Mouse (Mus musculus) layer of hippocampus, postnatal 10 days (tissue): ENCODE measurements around the gene 1810024B03Rik. TPM values are rescaled to one million over a fixed set of nuclear protein-coding genes. Genes with fewer than 3 reads are reported as not detected.

ENCODE experiments used
- DNase-seq, 2 experiments: peaks; one replicate each; pipeline ENCODE4 v3.0.0; 2021; ENCODE audit warnings: low spot score in 2 of 2
- total RNA-seq, 2 experiments: library from RNA; stranded (reverse); gene quantifications; 2 replicates each; pipeline ENCODE4 v1.2.3; 2021

Gene 1810024B03Rik
- total RNA-seq, 2 experiments from 2014 or later = 0.31 to 0.53 TPM

- DNase-seq = peak; percentile 73 to 78
These were observed 25.3 kb downstream of the 1810024B03Rik start for GRCm38 (mm10) chr2:127182598-127183381.

GRCm38 (mm10) chr2:127166261-127166660, 41.8 kb downstream of the 1810024B03Rik start:
- peak in 1 of 2 experiments; percentile 28 for DNase-seq

- DNase-seq = no peak
These were observed 42.4 kb downstream of the 1810024B03Rik start for GRCm38 (mm10) chr2:127165675-127166074.

- DNase-seq = no peak
These were observed 62.4 kb downstream of the 1810024B03Rik start for GRCm38 (mm10) chr2:127145699-127146098.

- DNase-seq = peak; percentile 42 to 57
These were observed 64.7 kb downstream of the 1810024B03Rik start, which contains the start of gene Itpripl1 for GRCm38 (mm10) chr2:127143158-127144063. Gene Itpripl1, minus strand, starts transcription at chr2:127143442.

- DNase-seq = no peak
These were observed 65.4 kb downstream of the 1810024B03Rik start for GRCm38 (mm10) chr2:127142577-127143157.

GRCm38 (mm10) chr2:127142031-127142430, 66.0 kb downstream of the 1810024B03Rik start:
- DNase-seq = no peak

GRCm38 (mm10) chr2:127140011-127140410, 68.1 kb downstream of the 1810024B03Rik start:
- DNase-seq = no peak

- no peak for DNase-seq
These were observed 68.5 kb downstream of the 1810024B03Rik start for GRCm38 (mm10) chr2:127139605-127140004.

- no peak for DNase-seq
These were observed 69.0 kb downstream of the 1810024B03Rik start for GRCm38 (mm10) chr2:127139094-127139493.

GRCm38 (mm10) chr2:127138449-127138848, 69.6 kb downstream of the 1810024B03Rik start:
- DNase-seq = no peak

GRCm38 (mm10) chr2:127137838-127138420, 70.2 kb downstream of the 1810024B03Rik start:
- DNase-seq = no peak

GRCm38 (mm10) chr2:127136979-127137378, 71.1 kb downstream of the 1810024B03Rik start:
- peak; percentile 30 to 39 for DNase-seq

Other genes starting within 250 kb of the 1810024B03Rik start
- 10 to 100 TPM; 16.7 to 16.8 TPM for gene Ap4e1, start 199.6 kb downstream of the 1810024B03Rik start, total RNA-seq
- gene Blvra, start 137.6 kb downstream of the 1810024B03Rik start, total RNA-seq = 10 to 100 TPM; 16.3 to 17.5 TPM
- gene Ncaph, start 74.3 kb downstream of the 1810024B03Rik start, total RNA-seq = 1 to 10 TPM; 7.6 to 7.9 TPM
- 1 to 10 TPM; 4.1 to 4.5 TPM for gene Itpripl1, start 64.8 kb downstream of the 1810024B03Rik start, total RNA-seq
- gene Snrnp200, start 106 bp upstream of the 1810024B03Rik start, total RNA-seq = 10 to 100 TPM; 76.9 to 81.5 TPM
- 10 to 100 TPM; 63.6 to 64.1 TPM for gene Ciao1, start 39.5 kb upstream of the 1810024B03Rik start, total RNA-seq
- 100 to 1,000 TPM; 119 to 121 TPM for gene Tmem127, start 39.6 kb upstream of the 1810024B03Rik start, total RNA-seq
- gene Stard7, start 61.9 kb upstream of the 1810024B03Rik start, total RNA-seq = 100 to 1,000 TPM; 169 to 186 TPM
- 1 to 10 TPM; 3.1 to 3.7 TPM for gene Dusp2, start 127.9 kb upstream of the 1810024B03Rik start, total RNA-seq
- gene Astl, start 130.4 kb upstream of the 1810024B03Rik start, total RNA-seq = not detected
- gene Adra2b, start 154.9 kb upstream of the 1810024B03Rik start, total RNA-seq = under 1 TPM; 0.23 to 0.29 TPM
- not detected for gene Gpat2, start 216.9 kb upstream of the 1810024B03Rik start, total RNA-seq
- 10 to 100 TPM; 11.5 to 17.6 TPM for gene Fahd2a, start 236.3 kb upstream of the 1810024B03Rik start, total RNA-seq